Mouse (Mus musculus): ENCODE measurements around the gene Hcrt.

DNA sequence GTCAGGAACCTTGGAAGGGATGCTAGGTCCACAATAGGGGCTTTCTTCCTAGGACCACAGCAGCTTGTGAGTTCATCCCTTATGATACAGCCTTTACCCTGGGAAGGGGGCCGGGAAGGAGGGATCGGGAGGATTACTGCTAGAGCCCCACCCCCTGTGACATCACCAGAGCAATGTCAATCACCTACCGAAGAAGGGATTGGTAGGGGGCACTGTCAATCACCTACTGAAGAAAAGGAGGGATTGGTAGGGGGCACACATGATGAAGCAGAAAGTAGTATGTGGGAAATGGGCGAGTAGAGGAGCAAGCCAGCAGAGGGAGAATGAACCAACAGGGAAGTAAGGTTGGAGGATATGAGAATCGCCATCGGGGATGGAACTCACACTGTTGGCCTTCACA is 6.3 kb downstream of the Hcrt start:
- no peak for TF ChIP-seq POLR2A (IDR thresholded peaks at IDR 0.05; ENCODE audit: control insufficient read depth, low read depth, low read length)
- TF ChIP-seq CTCF (IDR thresholded peaks at IDR 0.05; ENCODE audit: control insufficient read depth, insufficient read depth, insufficient replicate concordance, low read depth, low read length), result no peak

Measured in testis, adult 2 months (tissue).